Mouse (Mus musculus): ENCODE data around the gene Mdm4. TPM values are rescaled to one million over a fixed set of nuclear protein-coding genes. Genes with fewer than 3 reads are reported as not detected.

Mdm4 gene
- polyA plus RNA-seq, 1 experiment from 2014 or later: 36.5 TPM

- no peak overlapping the region for H3K4me2 ChIP-seq
- H3K27ac ChIP-seq (ENCODE audit: low read depth, low read length): no peak overlapping the region
- H3K36me3 ChIP-seq (ENCODE audit: control insufficient read depth, insufficient read depth, low read length): no peaks in the 10 kb centered on the region
- no peak overlapping the region for H3K9ac ChIP-seq (ENCODE audit: low read length)
- no peaks in the 10 kb centered on the region for H3K4me1 ChIP-seq (ENCODE audit: control insufficient read depth, insufficient read depth, low read length)
- DNase-seq (ENCODE audit: low spot score, missing footprints): no peak
- ATAC-seq (ENCODE audit: low FRiP score): no peak
- H3K27me3 ChIP-seq (ENCODE audit: control insufficient read depth, insufficient read depth, low read length): no peaks in the 10 kb centered on the region
- no peaks in the 10 kb centered on the region for H3K9me3 ChIP-seq (ENCODE audit: control insufficient read depth, low read length)
- no peak overlapping the region for H3K4me3 ChIP-seq (ENCODE audit: low read depth, low read length)
- WGBS: 81% methylated on average over 11 of the region's 11 CpGs
These were observed 119.8 kb downstream of the Mdm4 start for GRCm38 (mm10) chr1:132910414-132911041.

GRCm38 (mm10) chr1:132909951-132910350 lies 120.4 kb downstream of the Mdm4 start:
- H3K27me3 ChIP-seq (ENCODE audit: control insufficient read depth, insufficient read depth, low read length): no peaks in the 10 kb centered on the region
- H3K9ac ChIP-seq (ENCODE audit: low read length): no peak overlapping the region
- no peaks in the 10 kb centered on the region for H3K4me1 ChIP-seq (ENCODE audit: control insufficient read depth, insufficient read depth, low read length)
- no peak overlapping the region for H3K27ac ChIP-seq (ENCODE audit: low read depth, low read length)
- H3K36me3 ChIP-seq (ENCODE audit: control insufficient read depth, insufficient read depth, low read length): no peaks in the 10 kb centered on the region
- 86% methylated on average over 1 of the region's 1 CpGs for WGBS
- no peaks in the 10 kb centered on the region for H3K9me3 ChIP-seq (ENCODE audit: control insufficient read depth, low read length)
- no peak for ATAC-seq (ENCODE audit: low FRiP score)
- H3K4me2 ChIP-seq: no peak overlapping the region
- no peak for DNase-seq (ENCODE audit: low spot score, missing footprints)
- H3K4me3 ChIP-seq (ENCODE audit: low read depth, low read length): no peak overlapping the region

Small RNA genes within 50 kb of the gene (microRNA-seq; reads per million reads assigned to microRNA genes)
- not detected for gene Gm44300

Other genes starting within 250 kb of the Mdm4 start
- 8.0 and 9.4 TPM in 2 replicates for gene Lrrn2, start 150.3 kb downstream of the Mdm4 start, polyA plus RNA-seq (2014; fragmentation: Nextera tagmentation; extraction: Ambion mirVana)
- gene Pik3c2b, start 15.1 kb upstream of the Mdm4 start, polyA plus RNA-seq (2014; fragmentation: Nextera tagmentation; extraction: Ambion mirVana): 15.5 and 16.3 TPM in 2 replicates
- gene Ppp1r15b, start 100.6 kb upstream of the Mdm4 start, polyA plus RNA-seq (2014; fragmentation: Nextera tagmentation; extraction: Ambion mirVana): 49.5 and 53.0 TPM in 2 replicates
- gene Plekha6, start 133.6 kb upstream of the Mdm4 start, polyA plus RNA-seq (2014; fragmentation: Nextera tagmentation; extraction: Ambion mirVana): 15.7 and 17.0 TPM in 2 replicates